7 mouse cellular contexts compared by ENCODE assay signal in genomic region chr1:58393284-58394195, GRCm38 (mm10). TPM values are rescaled to one million over a fixed set of nuclear protein-coding genes. Genes with fewer than 3 reads are reported as not detected.
DNase-seq lines count a peak whose midpoint lies in the region; ATAC-seq and TF ChIP-seq lines count a peak whose summit lies in the region.

No protein-coding gene starts in this region.

- WGBS in limb, embryonic 11.5 days: under 1% methylated on average over 75 of the region's 90 CpGs
- under 1% methylated on average over 74 of the region's 90 CpGs for WGBS in midbrain, embryonic 11.5 days
- WGBS in small intestine, adult 2 months: 1% methylated on average over 83 of the region's 90 CpGs

- H3K4me3 ChIP-seq in cortical plate, adult 2 months (ENCODE audit: insufficient read depth, low read length): peak overlapping the region; percentile 97
- H3K4me3 ChIP-seq in limb, embryonic 11.5 days (ENCODE audit: low read depth, low read length): peak overlapping the region; percentile 90
- H3K4me3 ChIP-seq in midbrain, embryonic 11.5 days (ENCODE audit: low read depth, low read length): peak overlapping the region; percentile 86
- peak overlapping the region; percentile 91 for H3K4me3 ChIP-seq in small intestine, adult 2 months (ENCODE audit: low read depth, low read length)

- peak overlapping the region; percentile 100; the same call in 1 of the 2 replicates for H3K27ac ChIP-seq in cortical plate, adult 2 months (ENCODE audit: insufficient read depth, low read length)
- peak overlapping the region; percentile 98 for H3K27ac ChIP-seq in limb, embryonic 11.5 days (replicated peaks; ENCODE audit: low read depth, low read length)
- peak overlapping the region; percentile 95 for H3K27ac ChIP-seq in midbrain, embryonic 11.5 days (ENCODE audit: low read depth, low read length)
- peak overlapping the region; percentile 84 for H3K27ac ChIP-seq in small intestine, adult 2 months (ENCODE audit: insufficient read depth, low read depth, low read length)

- peaks cover 14% of the 10 kb centered on the region; the same call in 1 of the 2 replicates for H3K36me3 ChIP-seq in limb, embryonic 11.5 days (ENCODE audit: control insufficient read depth, insufficient read depth, low read length)
- peaks cover 10% of the 10 kb centered on the region for H3K36me3 ChIP-seq in midbrain, embryonic 11.5 days (ENCODE audit: control insufficient read depth, insufficient read depth, low read length)
- peaks cover 30% of the 10 kb centered on the region for H3K36me3 ChIP-seq in small intestine, adult 2 months (ENCODE audit: control insufficient read depth, insufficient read depth, low read length)

- DNase-seq in adrenal gland, adult 2 months: peak; percentile 78
- DNase-seq in gastrocnemius, postnatal 14 days: peak; percentile 63
- peak; percentile 71 for DNase-seq in induced T-regulatory cell, adult 2 months (ENCODE audit: low read depth)
- peak; percentile 56 for DNase-seq in limb, embryonic 11.5 days (ENCODE audit: low spot score)
- DNase-seq in midbrain, embryonic 11.5 days (ENCODE audit: low spot score, missing footprints): peak; percentile 92

- peak; percentile 65 for ATAC-seq in limb, embryonic 11.5 days (ENCODE audit: insufficient number of reproducible peaks, low FRiP score, low TSS enrichment, low read depth)
- peak; percentile 70 for ATAC-seq in midbrain, embryonic 11.5 days (ENCODE audit: low FRiP score)

- no peaks in the 10 kb centered on the region for H3K4me1 ChIP-seq in cortical plate, adult 2 months (ENCODE audit: control insufficient read depth, insufficient read depth, low read length)
- peaks cover 7% of the 10 kb centered on the region; the same call in 1 of the 2 replicates for H3K4me1 ChIP-seq in limb, embryonic 11.5 days (ENCODE audit: control insufficient read depth, insufficient read depth, low read length)
- H3K4me1 ChIP-seq in midbrain, embryonic 11.5 days (ENCODE audit: control insufficient read depth, insufficient read depth, low read length): peaks cover 14% of the 10 kb centered on the region
- H3K4me1 ChIP-seq in small intestine, adult 2 months (ENCODE audit: control insufficient read depth, insufficient read depth, insufficient read length, low read length): no peaks in the 10 kb centered on the region; the same call in 1 of the 2 replicates

- intact Hi-C loops in gastrocnemius, postnatal 14 days (cut with DNase I; ENCODE audit: low total_unique reads): no loop called here

- peak overlapping the region; percentile 97 for H3K9ac ChIP-seq in limb, embryonic 11.5 days (ENCODE audit: low read length)
- H3K9ac ChIP-seq in midbrain, embryonic 11.5 days (ENCODE audit: low read length): peak overlapping the region; percentile 92

- H3K4me2 ChIP-seq in limb, embryonic 11.5 days (ENCODE audit: low read depth, severe bottlenecking): peak overlapping the region; percentile 84
- peak overlapping the region; percentile 80 for H3K4me2 ChIP-seq in midbrain, embryonic 11.5 days

- H3K9me3 ChIP-seq in limb, embryonic 11.5 days (ENCODE audit: control insufficient read depth, low read length): no peaks in the 10 kb centered on the region
- no peaks in the 10 kb centered on the region for H3K9me3 ChIP-seq in midbrain, embryonic 11.5 days (ENCODE audit: control insufficient read depth, low read length)

- no peaks in the 10 kb centered on the region for H3K27me3 ChIP-seq in limb, embryonic 11.5 days (ENCODE audit: control insufficient read depth, insufficient read depth, low read length)
- H3K27me3 ChIP-seq in midbrain, embryonic 11.5 days (ENCODE audit: control insufficient read depth, insufficient read depth, low read length): no peaks in the 10 kb centered on the region
- H3K27me3 ChIP-seq in small intestine, adult 2 months (ENCODE audit: control insufficient read depth, insufficient read depth, low read length): no peaks in the 10 kb centered on the region

- TF ChIP-seq CTCF in cortical plate, adult 2 months (IDR thresholded peaks at IDR 0.05; ENCODE audit: extremely low read depth, insufficient read depth, low read length): no peak
- no peak for TF ChIP-seq CTCF in small intestine, adult 2 months (IDR thresholded peaks at IDR 0.05; ENCODE audit: extremely low read depth, insufficient read length, insufficient replicate concordance, low read depth, low read length)

- no peak for TF ChIP-seq POLR2A in cortical plate, adult 2 months (IDR thresholded peaks at IDR 0.05; ENCODE audit: extremely low read depth, insufficient read depth, low read length)
- TF ChIP-seq POLR2A in small intestine, adult 2 months (IDR thresholded peaks at IDR 0.05; ENCODE audit: low read depth, low read length): no peak

RNA-seq across cellular contexts. Expression of gene Bzw1, which starts 0.8 kb away (rescaled TPM):
- total RNA-seq in adrenal gland, adult 2 months (2021): 100 to 1,000 TPM; 125 to 134 TPM
- polyA plus RNA-seq in adrenal gland, adult 2 months (2012; rRNA removed): 5.6 and 7.5 TPM in 2 replicates
- 80.2 and 83.9 TPM in 2 replicates for polyA plus RNA-seq in cortical plate, adult 2 months (2012; rRNA removed)
- 10 to 100 TPM; 54.4 to 73.9 TPM for total RNA-seq in gastrocnemius, postnatal 14 days (2021)
- 499 and 502 TPM in 2 replicates for polyA plus RNA-seq in limb, embryonic 11.5 days (2014; fragmentation: Nextera tagmentation; extraction: Ambion mirVana)
- polyA plus RNA-seq in midbrain, embryonic 11.5 days (2014; fragmentation: Nextera tagmentation; extraction: Ambion mirVana): 587 and 613 TPM in 2 replicates
- polyA plus RNA-seq in small intestine, adult 2 months (2012; rRNA removed): 5.6 and 9.6 TPM in 2 replicates

RNA-seq across cellular contexts. Expression of gene Clk1, which starts 30.3 kb away (rescaled TPM):
- 100 to 1,000 TPM; 120 to 159 TPM for total RNA-seq in adrenal gland, adult 2 months (2021)
- 9.9 and 10.7 TPM in 2 replicates for polyA plus RNA-seq in adrenal gland, adult 2 months (2012; rRNA removed)
- 254 and 258 TPM in 2 replicates for polyA plus RNA-seq in cortical plate, adult 2 months (2012; rRNA removed)
- 10 to 100 TPM; 25.2 to 44.5 TPM for total RNA-seq in gastrocnemius, postnatal 14 days (2021)
- polyA plus RNA-seq in limb, embryonic 11.5 days (2014; fragmentation: Nextera tagmentation; extraction: Ambion mirVana): 166 and 176 TPM in 2 replicates
- polyA plus RNA-seq in midbrain, embryonic 11.5 days (2014; fragmentation: Nextera tagmentation; extraction: Ambion mirVana): 157 and 173 TPM in 2 replicates
- polyA plus RNA-seq in small intestine, adult 2 months (2012; rRNA removed): 4.4 and 11.1 TPM in 2 replicates

RNA-seq across cellular contexts. Expression of gene Nif3l1, which starts 51.4 kb away (rescaled TPM):
- total RNA-seq in adrenal gland, adult 2 months (2021): 10 to 100 TPM; 21.6 to 21.7 TPM
- polyA plus RNA-seq in adrenal gland, adult 2 months (2012; rRNA removed): 11.1 and 12.2 TPM in 2 replicates
- 19.7 and 22.4 TPM in 2 replicates for polyA plus RNA-seq in cortical plate, adult 2 months (2012; rRNA removed)
- total RNA-seq in gastrocnemius, postnatal 14 days (2021): 1 to 10 TPM; 9.3 to 9.5 TPM
- polyA plus RNA-seq in limb, embryonic 11.5 days (2014; fragmentation: Nextera tagmentation; extraction: Ambion mirVana): 68.4 and 68.8 TPM in 2 replicates
- polyA plus RNA-seq in midbrain, embryonic 11.5 days (2014; fragmentation: Nextera tagmentation; extraction: Ambion mirVana): 66.6 and 67.2 TPM in 2 replicates
- polyA plus RNA-seq in small intestine, adult 2 months (2012; rRNA removed): 4.5 and 6.7 TPM in 2 replicates

RNA-seq across cellular contexts. Expression of gene Ppil3, which starts 51.7 kb away (rescaled TPM):
- total RNA-seq in adrenal gland, adult 2 months (2021): 10 to 100 TPM; 27.1 to 34.5 TPM
- 10.0 and 10.7 TPM in 2 replicates for polyA plus RNA-seq in adrenal gland, adult 2 months (2012; rRNA removed)
- 28.3 and 30.3 TPM in 2 replicates for polyA plus RNA-seq in cortical plate, adult 2 months (2012; rRNA removed)
- total RNA-seq in gastrocnemius, postnatal 14 days (2021): 10 to 100 TPM; 14.6 to 15.3 TPM
- 57.2 and 64.1 TPM in 2 replicates for polyA plus RNA-seq in limb, embryonic 11.5 days (2014; fragmentation: Nextera tagmentation; extraction: Ambion mirVana)
- polyA plus RNA-seq in midbrain, embryonic 11.5 days (2014; fragmentation: Nextera tagmentation; extraction: Ambion mirVana): 56.8 and 61.9 TPM in 2 replicates
- 4.0 and 6.2 TPM in 2 replicates for polyA plus RNA-seq in small intestine, adult 2 months (2012; rRNA removed)

Comparison
In these comparisons a context has a peak if more than half of its experiments do, and no peak if none do; other contexts are left out.
1. Peak in every context shown above with its lines: DNase-seq, ATAC-seq, H3K4me3 ChIP-seq and H3K27ac ChIP-seq.
2. RNA of gene Clk1, which starts 30.3 kb away (polyA plus RNA-seq): 254 to 258 TPM in cortical plate, adult 2 months, 166 to 176 TPM in limb, embryonic 11.5 days and 157 to 173 TPM in midbrain, embryonic 11.5 days; 4.4 to 11.1 TPM in small intestine, adult 2 months and 9.9 to 10.7 TPM in adrenal gland, adult 2 months; every median in the first group is over 10 times any median in the second.